Mouse (Mus musculus): Measurements from ENCODE around the gene Bcar1. TPM values are rescaled to one million over a fixed set of nuclear protein-coding genes. Genes with fewer than 3 reads are reported as not detected.

Bcar1 gene
- polyA plus RNA-seq, 1 experiment from 2014 or later = 38.5 TPM

DNA sequence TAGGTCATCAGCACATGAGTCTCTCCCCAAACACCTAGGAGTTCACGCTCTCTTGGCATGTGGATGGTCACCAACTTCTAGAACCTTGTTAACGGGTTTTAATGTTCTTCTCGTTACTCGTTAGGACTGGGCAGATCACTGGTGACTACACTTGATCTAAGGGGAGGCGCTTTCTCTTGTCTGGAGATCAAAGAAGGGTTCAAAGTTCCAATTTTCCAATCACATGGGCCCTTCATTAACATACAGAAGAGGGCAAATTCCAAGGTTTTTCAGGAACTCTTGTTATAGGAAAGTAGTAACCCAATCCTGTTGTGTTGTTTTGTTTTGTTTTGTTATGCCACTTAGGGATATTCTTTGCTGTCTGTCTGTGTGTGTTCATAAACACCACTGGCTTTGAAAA is 15.2 kb upstream of the Bcar1 start:
- 89% methylated on average over 5 of the region's 5 CpGs for WGBS
- no peaks in the 10 kb centered on the region for H3K27me3 ChIP-seq (ENCODE audit: control insufficient read depth, insufficient read depth, low read length)
- H3K4me2 ChIP-seq (ENCODE audit: low read depth, low read length) = no peak overlapping the region
- no peaks in the 10 kb centered on the region for H3K36me3 ChIP-seq (ENCODE audit: control insufficient read depth, insufficient read depth, low read length)
- H3K4me1 ChIP-seq (ENCODE audit: control insufficient read depth, insufficient read depth, low read length) = peaks cover 4% of the 10 kb centered on the region; the same call in 1 of the 2 replicates
- H3K9ac ChIP-seq (ENCODE audit: low read length) = no peak overlapping the region
- H3K4me3 ChIP-seq (replicated peaks; ENCODE audit: low read length) = no peak overlapping the region
- ATAC-seq (ENCODE audit: insufficient read depth, low FRiP score) = no peak
- H3K9me3 ChIP-seq (replicated peaks; ENCODE audit: control insufficient read depth, low read length) = no peaks in the 10 kb centered on the region
- no peak overlapping the region for H3K27ac ChIP-seq (ENCODE audit: low read length)

DNA sequence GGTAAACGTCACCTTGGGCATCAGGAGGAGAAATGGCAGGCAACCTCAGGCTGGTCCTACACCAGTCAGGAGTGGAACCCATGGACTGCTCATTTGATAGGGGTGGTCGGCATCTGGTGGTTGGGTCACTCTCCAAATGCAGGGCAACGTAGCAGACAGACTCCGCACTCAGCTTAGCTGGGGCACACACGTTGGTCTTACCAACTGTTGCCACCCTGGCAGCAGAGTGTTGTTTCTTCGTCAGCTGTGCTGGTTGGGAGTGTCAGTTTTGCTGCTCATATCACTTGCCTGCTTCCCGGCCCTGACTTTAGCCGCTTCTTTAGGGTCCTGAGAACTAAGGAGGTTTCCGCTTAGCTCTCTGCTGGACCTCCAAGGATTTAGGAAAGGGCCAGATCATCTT is 14.0 kb upstream of the Bcar1 start:
- H3K4me3 ChIP-seq (replicated peaks; ENCODE audit: low read length) = no peak overlapping the region
- no peak overlapping the region for H3K27ac ChIP-seq (ENCODE audit: low read length)
- no peaks in the 10 kb centered on the region for H3K27me3 ChIP-seq (ENCODE audit: control insufficient read depth, insufficient read depth, low read length)
- H3K36me3 ChIP-seq (ENCODE audit: control insufficient read depth, insufficient read depth, low read length) = no peaks in the 10 kb centered on the region
- 90% methylated on average over 9 of the region's 9 CpGs for WGBS
- H3K4me1 ChIP-seq (ENCODE audit: control insufficient read depth, insufficient read depth, low read length) = peaks cover 4% of the 10 kb centered on the region; the same call in 1 of the 2 replicates
- no peak overlapping the region for H3K9ac ChIP-seq (ENCODE audit: low read length)
- ATAC-seq (ENCODE audit: insufficient read depth, low FRiP score) = no peak
- H3K4me2 ChIP-seq (ENCODE audit: low read depth, low read length) = no peak overlapping the region
- no peaks in the 10 kb centered on the region for H3K9me3 ChIP-seq (replicated peaks; ENCODE audit: control insufficient read depth, low read length)

DNA sequence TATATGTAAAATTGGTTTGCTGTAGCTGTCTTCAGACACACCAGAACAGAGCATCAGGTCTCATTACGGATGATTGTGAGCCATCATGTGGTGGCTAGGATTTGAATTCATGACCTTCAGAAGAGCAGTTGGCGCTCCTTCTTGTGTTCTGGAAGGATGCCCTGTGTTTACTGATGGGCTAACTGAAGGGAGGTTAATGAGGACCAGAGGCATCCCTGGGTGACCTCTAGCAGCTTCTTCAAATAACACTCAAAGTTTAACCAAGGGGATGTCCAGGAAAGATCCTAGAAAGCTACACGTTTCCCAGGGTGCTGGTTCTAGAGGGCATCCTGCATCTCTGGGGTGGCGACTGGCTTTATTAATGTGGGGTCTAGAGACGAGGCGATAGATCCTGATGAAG is 11.1 kb upstream of the Bcar1 start:
- H3K9ac ChIP-seq (ENCODE audit: low read length) = no peak overlapping the region
- ATAC-seq (ENCODE audit: insufficient read depth, low FRiP score) = no peak
- H3K27ac ChIP-seq (ENCODE audit: low read length) = no peak overlapping the region
- no peak overlapping the region for H3K4me3 ChIP-seq (replicated peaks; ENCODE audit: low read length)
- H3K4me1 ChIP-seq (ENCODE audit: control insufficient read depth, insufficient read depth, low read length) = peaks cover 4% of the 10 kb centered on the region; the same call in 1 of the 2 replicates
- H3K27me3 ChIP-seq (ENCODE audit: control insufficient read depth, insufficient read depth, low read length) = no peaks in the 10 kb centered on the region
- no peaks in the 10 kb centered on the region for H3K9me3 ChIP-seq (replicated peaks; ENCODE audit: control insufficient read depth, low read length)
- WGBS = 82% methylated on average over 6 of the region's 6 CpGs
- H3K4me2 ChIP-seq (ENCODE audit: low read depth, low read length) = no peak overlapping the region
- H3K36me3 ChIP-seq (ENCODE audit: control insufficient read depth, insufficient read depth, low read length) = no peaks in the 10 kb centered on the region

DNA sequence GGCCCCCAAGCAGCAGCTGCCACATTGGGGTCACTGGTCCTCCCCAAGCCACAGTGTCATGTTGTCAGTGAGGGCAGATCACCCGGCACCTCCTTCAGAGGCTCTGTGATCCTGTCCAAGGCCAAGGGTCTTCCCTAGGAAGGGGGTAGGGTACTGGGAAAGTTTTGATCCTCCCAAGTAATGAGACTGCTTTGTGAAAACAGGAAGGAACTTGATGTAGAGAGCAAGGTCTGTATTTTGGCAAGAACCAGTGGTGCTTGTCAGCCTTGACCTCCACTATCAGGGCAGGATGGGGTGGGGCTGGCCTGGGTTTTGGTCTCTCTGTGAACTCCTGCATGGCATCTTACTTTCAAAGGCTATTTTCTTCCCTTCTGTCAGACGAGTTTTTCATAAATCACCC is 10.5 kb upstream of the Bcar1 start:
- Histone ChIP-seq H3K4me3 (replicated peaks; ENCODE audit: low read length) (no peak overlapping the region), H3K9me3 (replicated peaks; ENCODE audit: control insufficient read depth, low read length) (no peaks in the 10 kb centered on the region), H3K27ac (ENCODE audit: low read length) (no peak overlapping the region), H3K27me3 (ENCODE audit: control insufficient read depth, insufficient read depth, low read length) (no peaks in the 10 kb centered on the region), H3K9ac (ENCODE audit: low read length) (no peak overlapping the region), H3K4me2 (ENCODE audit: low read depth, low read length) (no peak overlapping the region), H3K36me3 (ENCODE audit: control insufficient read depth, insufficient read depth, low read length) (no peaks in the 10 kb centered on the region), H3K4me1 (ENCODE audit: control insufficient read depth, insufficient read depth, low read length) (peaks cover 4% of the 10 kb centered on the region; the same call in 1 of the 2 replicates)
- WGBS = 35% methylated on average over 2 of the region's 2 CpGs
- ATAC-seq (ENCODE audit: insufficient read depth, low FRiP score) = 0 out of 2 replicates have a peak, but pooled peaks have one; percentile 23

DNA sequence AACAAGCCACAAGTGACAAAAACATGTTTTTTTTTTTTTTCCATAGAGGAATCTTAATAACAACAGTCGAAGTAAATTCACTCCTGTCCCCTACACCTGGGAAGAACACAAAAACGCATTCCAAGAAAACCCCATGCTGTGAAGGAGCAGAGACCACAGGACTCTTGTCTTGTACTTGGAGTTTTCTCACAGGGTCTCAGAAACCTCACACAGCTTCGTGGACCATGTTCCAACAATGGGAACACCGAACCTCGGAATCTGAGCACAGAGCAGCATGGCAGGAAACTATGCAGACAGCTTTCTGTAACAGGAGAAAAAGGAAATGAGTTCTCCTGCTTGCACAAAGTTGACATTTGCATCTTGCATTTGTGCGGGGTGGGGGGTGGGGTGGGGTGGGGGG is 5.2 kb upstream of the Bcar1 start:
- Histone ChIP-seq H3K36me3 (ENCODE audit: control insufficient read depth, insufficient read depth, low read length) (no peaks in the 10 kb centered on the region), H3K9me3 (replicated peaks; ENCODE audit: control insufficient read depth, low read length) (no peaks in the 10 kb centered on the region), H3K4me1 (ENCODE audit: control insufficient read depth, insufficient read depth, low read length) (peaks cover 31% of the 10 kb centered on the region), H3K27ac (ENCODE audit: low read length) (no peak overlapping the region), H3K9ac (ENCODE audit: low read length) (no peak overlapping the region), H3K4me3 (replicated peaks; ENCODE audit: low read length) (no peak overlapping the region), H3K27me3 (ENCODE audit: control insufficient read depth, insufficient read depth, low read length) (no peaks in the 10 kb centered on the region), H3K4me2 (ENCODE audit: low read depth, low read length) (no peak overlapping the region)
- 48% methylated on average over 6 of the region's 6 CpGs for WGBS
- ATAC-seq (ENCODE audit: insufficient read depth, low FRiP score) = no peak

DNA sequence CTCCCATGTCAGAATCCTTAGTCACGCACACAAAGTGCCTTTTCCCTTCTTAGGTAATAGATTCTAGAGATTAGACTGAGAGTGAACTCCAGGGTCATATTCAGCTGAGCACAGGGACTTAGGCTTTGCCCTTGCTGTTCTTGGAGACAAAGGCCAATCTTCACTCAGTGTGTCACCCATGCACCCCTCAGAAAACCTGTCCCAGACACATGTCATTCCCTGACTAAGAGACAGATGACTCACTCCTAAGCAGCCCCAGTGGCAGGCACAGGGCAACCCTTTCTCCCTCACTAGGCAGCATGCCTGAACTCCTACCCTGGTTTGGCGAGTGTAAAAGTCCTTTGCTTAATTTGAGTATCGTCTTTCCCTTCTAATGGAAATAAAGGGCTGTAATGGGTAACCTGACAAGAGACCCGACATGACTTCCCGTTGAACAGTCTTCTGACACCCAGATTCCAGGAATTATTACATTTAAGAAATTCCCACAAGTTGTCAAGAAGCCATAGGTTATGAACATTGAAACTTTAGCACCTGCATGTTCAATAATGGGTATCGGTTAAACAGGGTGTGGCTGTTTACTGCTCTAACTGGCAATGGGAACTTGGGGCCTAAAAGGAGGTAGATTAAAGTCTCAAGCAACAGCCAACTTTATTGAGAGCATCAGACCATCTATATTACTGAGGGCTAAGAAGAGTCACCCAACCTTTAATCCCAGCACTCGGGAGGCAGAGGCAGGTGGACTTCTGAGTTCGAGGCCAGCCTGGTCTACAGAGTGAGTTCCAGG is 4.4 kb upstream of the Bcar1 start:
- Histone ChIP-seq H3K9ac (ENCODE audit: low read length) (no peak overlapping the region), H3K4me2 (ENCODE audit: low read depth, low read length) (no peak overlapping the region), H3K9me3 (replicated peaks; ENCODE audit: control insufficient read depth, low read length) (no peaks in the 10 kb centered on the region), H3K4me1 (ENCODE audit: control insufficient read depth, insufficient read depth, low read length) (peaks cover 32% of the 10 kb centered on the region), H3K27ac (ENCODE audit: low read length) (no peak overlapping the region; the same call in 1 of the 2 replicates), H3K27me3 (ENCODE audit: control insufficient read depth, insufficient read depth, low read length) (no peaks in the 10 kb centered on the region), H3K36me3 (ENCODE audit: control insufficient read depth, insufficient read depth, low read length) (no peaks in the 10 kb centered on the region), H3K4me3 (replicated peaks; ENCODE audit: low read length) (no peak overlapping the region)
- no peak for ATAC-seq (ENCODE audit: insufficient read depth, low FRiP score)
- 76% methylated on average over 8 of the region's 8 CpGs for WGBS

DNA sequence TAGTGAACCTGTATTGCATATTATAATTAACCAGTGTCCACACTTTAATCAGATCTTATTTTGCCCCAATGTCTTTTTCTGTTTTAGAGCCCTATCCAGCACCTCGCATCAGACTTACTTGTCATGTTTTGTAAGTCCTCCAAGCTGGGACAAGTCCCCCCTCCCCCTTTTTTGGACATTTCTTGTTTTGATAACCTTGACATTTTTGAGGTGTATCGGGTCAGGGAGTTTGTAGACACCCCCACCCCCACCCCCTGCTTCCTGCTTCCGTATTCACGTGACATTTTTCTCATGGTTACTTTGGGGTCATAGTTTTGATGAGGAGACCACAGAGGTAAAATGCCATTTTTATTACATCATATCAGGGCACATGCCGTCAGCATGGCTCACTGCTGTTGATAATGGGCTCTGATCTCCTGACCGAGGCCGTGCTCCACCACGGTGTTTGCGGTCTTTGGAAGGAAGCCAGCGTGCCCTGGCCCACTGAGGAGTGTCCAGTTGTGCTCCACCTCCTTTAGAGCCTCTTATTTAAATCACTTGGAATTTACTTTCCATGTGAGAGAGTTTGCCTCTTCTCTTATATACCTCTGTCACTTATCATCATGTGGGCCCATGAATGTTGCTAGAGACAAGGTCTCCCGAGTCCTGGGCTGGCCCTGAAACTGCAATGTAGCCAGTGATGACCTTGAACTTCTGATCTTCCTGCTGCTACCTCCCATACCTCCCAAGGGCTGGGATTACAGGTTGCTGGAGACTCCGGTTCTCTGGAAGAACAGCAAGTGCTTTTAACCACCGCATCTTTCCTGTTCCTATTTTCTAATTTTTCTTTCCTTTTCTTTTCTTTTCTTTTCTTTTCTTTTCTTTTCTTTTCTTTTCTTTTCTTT is 3.2 kb upstream of the Bcar1 start:
- Histone ChIP-seq H3K4me2 (ENCODE audit: low read depth, low read length) (peak overlapping the region; percentile 49), H3K27ac (ENCODE audit: low read length) (peak overlapping the region; percentile 90), H3K9me3 (replicated peaks; ENCODE audit: control insufficient read depth, low read length) (no peaks in the 10 kb centered on the region), H3K9ac (ENCODE audit: low read length) (no peak overlapping the region), H3K36me3 (ENCODE audit: control insufficient read depth, insufficient read depth, low read length) (no peaks in the 10 kb centered on the region), H3K4me3 (replicated peaks; ENCODE audit: low read length) (no peak overlapping the region), H3K4me1 (ENCODE audit: control insufficient read depth, insufficient read depth, low read length) (peaks cover 42% of the 10 kb centered on the region), H3K27me3 (ENCODE audit: control insufficient read depth, insufficient read depth, low read length) (no peaks in the 10 kb centered on the region)
- WGBS = 55% methylated on average over 13 of the region's 13 CpGs
- ATAC-seq (ENCODE audit: insufficient read depth, low FRiP score) = no peak

DNA sequence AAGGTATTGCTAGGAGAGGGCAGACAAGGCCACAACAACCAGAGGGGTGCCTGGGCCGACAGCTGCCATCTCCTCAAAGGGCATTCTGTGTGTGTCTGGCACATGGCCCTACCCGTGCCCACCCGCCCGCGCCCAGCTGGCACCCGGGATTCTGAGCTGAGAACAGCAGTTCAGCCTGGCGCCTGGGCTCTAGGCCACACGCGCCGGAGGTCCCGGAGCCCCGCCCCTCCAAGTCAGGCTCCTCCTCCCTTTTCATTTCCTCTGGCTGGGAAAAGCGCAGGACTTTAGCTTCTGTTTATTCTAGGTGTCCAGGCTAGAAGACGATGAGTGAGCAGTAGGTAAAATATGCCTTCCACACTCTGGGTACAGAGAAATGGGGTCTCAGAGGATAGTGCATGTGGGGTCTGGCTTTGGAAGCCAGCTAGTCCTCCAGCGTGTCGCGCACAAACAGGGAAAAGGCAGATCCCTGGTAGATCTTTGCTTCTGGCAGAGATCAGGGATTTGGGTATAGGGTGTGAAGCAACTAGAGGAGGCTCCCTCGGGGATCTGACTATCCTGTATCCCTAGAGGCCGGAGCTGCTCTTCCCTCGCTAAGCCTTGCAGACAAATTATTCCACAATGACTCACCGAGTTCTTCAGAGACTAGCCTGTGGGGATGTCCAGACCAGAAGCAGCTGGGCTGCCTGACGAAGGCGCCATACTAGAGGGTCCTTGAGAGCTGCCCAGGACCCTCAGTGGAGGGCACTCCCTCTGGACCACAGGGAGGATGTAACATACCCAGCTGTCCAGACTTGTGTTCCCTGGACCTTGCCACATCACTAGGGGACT is 2.2 kb upstream of the Bcar1 start:
- whole genome bisulfite sequencing = 1% methylated on average over 23 of the region's 23 CpGs
- no peaks in the 10 kb centered on the region for H3K9me3 ChIP-seq (replicated peaks; ENCODE audit: control insufficient read depth, low read length)
- H3K9ac ChIP-seq (ENCODE audit: low read length) = peak overlapping the region; percentile 59
- no peaks in the 10 kb centered on the region for H3K27me3 ChIP-seq (ENCODE audit: control insufficient read depth, insufficient read depth, low read length)
- peaks cover 52% of the 10 kb centered on the region for H3K4me1 ChIP-seq (ENCODE audit: control insufficient read depth, insufficient read depth, low read length)
- H3K4me2 ChIP-seq (ENCODE audit: low read depth, low read length) = peak overlapping the region; percentile 49
- ATAC-seq (ENCODE audit: insufficient read depth, low FRiP score) = peak; percentile 63
- peak overlapping the region; percentile 90 for H3K27ac ChIP-seq (ENCODE audit: low read length)
- peak overlapping the region; percentile 25 for H3K4me3 ChIP-seq (replicated peaks; ENCODE audit: low read length)
- H3K36me3 ChIP-seq (ENCODE audit: control insufficient read depth, insufficient read depth, low read length) = no peaks in the 10 kb centered on the region

Measured in stomach, embryonic 16.5 days (tissue).